Mouse (Mus musculus) ES-Bruce4 (cell line): ENCODE measurements around the gene Gmcl1.

Experiments used
- CTCF ChIP-seq: IDR thresholded peaks from one replicate; pipeline ENCODE4 v1.8.1; 2011; ENCODE audit warnings: low read depth, low read length
- EP300 ChIP-seq: IDR thresholded peaks from 2 replicates; pipeline ENCODE4 v1.6.1; 2011; ENCODE audit warnings: low read depth, low read length; ENCODE audit not compliant: insufficient read depth
- POLR2A ChIP-seq: IDR thresholded peaks from one replicate; pipeline ENCODE4 v1.8.1; 2011; ENCODE audit warnings: low read length; ENCODE audit not compliant: insufficient read depth

DNA sequence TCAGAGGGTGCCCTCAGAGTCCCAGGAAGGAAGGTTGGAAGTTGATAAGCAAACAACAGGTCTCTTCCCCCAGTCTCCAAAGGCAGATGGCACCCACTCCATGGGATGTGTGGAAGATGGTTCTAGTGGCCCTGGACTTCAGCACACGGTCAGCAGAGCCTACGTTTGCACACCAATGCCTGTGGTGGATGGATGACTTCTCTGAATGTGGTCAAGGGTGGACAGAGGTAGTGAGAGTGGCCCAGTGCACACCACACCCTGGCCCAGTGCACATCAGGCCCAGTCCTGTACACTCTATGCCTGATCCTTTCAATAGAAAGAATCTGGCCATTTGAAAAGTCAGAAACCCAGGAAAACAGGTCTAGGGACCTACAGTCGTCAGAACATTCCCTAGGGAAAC lies 74.7 kb downstream of the Gmcl1 start:
- TF ChIP-seq CTCF: no peak
- TF ChIP-seq POLR2A: no peak
- TF ChIP-seq EP300: no peak
